Mouse (Mus musculus) cerebellum, adult 11 months (tissue): ENCODE results near the gene Olfr398.

ENCODE experiments used
- DNase-seq: peaks from one replicate; pipeline ENCODE4 v3.0.0; 2022

Gene Olfr398

DNA sequence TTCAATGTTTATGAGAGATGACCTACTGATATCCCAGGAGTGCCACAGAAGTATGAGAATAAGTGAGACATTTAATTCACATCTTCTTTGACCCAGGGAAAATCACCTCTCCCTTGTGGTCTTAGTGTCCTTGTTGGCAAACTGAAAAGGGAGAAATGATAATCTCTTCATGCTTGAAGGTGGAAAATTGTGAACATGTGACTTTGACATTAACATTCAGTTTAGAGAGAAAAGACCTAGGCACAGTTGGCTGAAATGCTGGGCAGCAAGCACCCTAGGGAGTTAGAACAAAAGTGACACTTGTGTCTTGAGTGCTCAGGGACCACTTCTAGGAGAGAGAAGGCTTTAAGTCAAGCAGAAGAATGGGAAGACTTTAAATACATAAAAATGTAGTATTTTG, at the start of gene Olfr398:
Olfr398 (minus strand) TSS at position 101 of the 400 bp plus-strand sequence.
- DNase-seq: no peak

DNA sequence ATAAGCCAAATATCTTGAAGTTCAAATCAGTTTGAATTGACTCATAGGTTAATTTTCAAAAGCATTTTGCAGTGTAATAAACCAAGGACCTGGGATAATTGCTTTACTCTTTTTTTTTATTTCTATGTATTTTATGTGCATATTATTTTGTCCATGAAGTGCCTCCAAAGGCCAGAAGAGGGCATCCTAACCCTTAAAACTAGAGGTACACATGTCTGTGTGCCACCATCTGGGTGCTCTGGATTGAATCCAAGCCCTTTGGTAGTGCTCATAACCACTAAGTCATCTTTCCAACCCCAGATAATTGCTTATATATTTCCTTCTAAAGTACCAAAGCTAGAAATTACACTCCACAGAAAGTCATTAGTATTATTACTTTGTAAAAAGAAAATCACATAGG, 2.9 kb upstream of the Olfr398 start:
- DNase-seq: no peak

DNA sequence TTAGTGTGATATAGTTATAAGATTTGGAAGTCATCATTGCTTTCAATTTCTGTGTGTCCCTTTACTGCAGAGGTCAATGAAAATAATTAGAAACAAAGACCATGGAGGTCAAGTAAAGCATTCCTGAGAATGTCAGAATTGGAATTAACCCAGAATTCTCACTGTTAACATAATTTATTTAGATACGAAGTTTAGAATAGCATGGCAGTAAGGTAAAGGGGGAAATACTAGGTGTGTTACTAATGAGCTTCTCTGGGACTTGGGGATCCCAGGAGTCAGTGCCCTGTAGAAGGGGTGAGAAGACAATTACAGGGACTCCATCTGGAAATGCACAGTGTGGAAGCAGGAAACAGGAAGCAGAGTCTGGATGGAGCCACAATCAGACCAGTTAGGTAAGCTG, 29.7 kb downstream of the Olfr398 start, which contains the start of gene Olfr397:
Olfr397 (plus strand) TSS at position 301 of the 400 bp plus-strand sequence.
- DNase-seq: no peak

DNA sequence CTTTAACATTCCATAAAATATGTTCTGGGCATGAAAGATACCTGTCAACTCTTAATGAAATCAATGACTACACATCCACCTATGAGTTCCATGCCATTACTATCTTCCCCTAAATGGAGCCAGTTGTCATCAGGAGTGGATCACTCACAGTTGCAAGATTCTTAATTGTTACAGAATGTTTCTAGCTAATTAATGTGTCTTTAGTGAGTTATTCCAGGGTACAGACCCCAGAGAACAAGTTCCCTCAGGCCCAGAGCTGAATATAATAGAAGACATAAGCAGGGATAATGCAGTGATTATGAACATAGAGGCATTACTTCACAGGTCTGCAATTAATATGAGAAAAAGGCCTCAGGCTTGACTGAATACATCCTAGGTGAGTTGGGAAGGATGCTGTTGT, 53.8 kb downstream of the Olfr398 start, which contains the start of gene Olfr23:
Olfr23 (plus strand) TSS at position 301 of the 400 bp plus-strand sequence.
- no peak for DNase-seq
